Mouse (Mus musculus): ENCODE data around the gene Dntt. TPM values are rescaled to one million over a fixed set of nuclear protein-coding genes. Genes with fewer than 3 reads are reported as not detected.

Dntt gene
- polyA plus RNA-seq, 1 experiment from 2014 or later: not detected

DNA sequence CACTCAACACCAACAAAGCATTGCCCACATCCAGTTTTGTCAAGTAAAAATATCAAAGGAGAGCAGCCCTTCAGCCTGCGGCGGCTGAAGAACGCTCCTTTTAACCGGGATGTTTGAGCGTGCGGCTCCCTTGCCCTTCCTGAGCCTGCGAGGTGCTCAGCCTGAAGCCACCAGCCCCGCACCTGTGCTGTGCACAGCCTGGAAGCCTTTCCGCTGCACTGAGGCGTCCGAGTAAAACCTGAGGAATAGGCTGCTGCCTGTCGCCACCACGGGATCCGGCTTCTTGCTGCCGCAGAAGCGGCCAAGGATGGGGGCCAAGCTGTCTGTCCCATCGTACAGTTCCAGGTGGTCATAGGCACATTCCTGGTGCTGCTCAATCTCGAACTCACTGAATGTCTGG is 59.4 kb downstream of the Dntt start:
- Histone ChIP-seq H3K27ac (ENCODE audit: low read depth, low read length) (no peak overlapping the region), H3K36me3 (ENCODE audit: control insufficient read depth, insufficient read depth, low read length) (no peaks in the 10 kb centered on the region), H3K27me3 (ENCODE audit: control insufficient read depth, insufficient read depth, low read length) (no peaks in the 10 kb centered on the region), H3K4me1 (replicated peaks; ENCODE audit: control insufficient read depth, insufficient read depth, low read length) (no peaks in the 10 kb centered on the region), H3K9me3 (ENCODE audit: control insufficient read depth, low read length) (no peaks in the 10 kb centered on the region), H3K4me3 (ENCODE audit: low read depth, low read length) (no peak overlapping the region), H3K4me2 (ENCODE audit: low read depth, low read length, severe bottlenecking) (peak overlapping the region; percentile 6; the same call in 1 of the 2 replicates), H3K9ac (ENCODE audit: low read length) (no peak overlapping the region)
- WGBS: 35% methylated on average over 18 of the region's 18 CpGs
- ATAC-seq (replicated peaks; ENCODE audit: low FRiP score) (no peak), DNase-seq (ENCODE audit: low spot score) (no peak)

DNA sequence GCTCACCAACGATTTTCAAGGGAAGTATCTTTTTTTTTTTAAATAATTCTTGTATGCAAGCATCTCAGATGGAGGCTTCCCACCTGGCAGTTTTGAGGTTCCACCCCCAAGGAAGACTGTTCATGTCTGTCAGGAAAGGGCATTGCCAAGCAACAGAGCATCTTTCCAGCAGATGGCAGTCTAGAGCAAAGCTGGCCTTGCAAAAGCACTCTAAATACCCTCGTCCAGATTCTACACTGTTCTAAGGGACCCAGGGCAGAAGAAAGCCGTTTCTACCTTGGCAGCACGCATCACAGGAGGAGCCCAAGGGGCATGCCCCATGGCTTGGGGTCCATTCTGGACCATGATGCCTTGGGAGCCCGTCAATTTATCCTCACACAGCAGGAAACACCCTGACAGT is 60.8 kb downstream of the Dntt start:
- Histone ChIP-seq H3K4me1 (replicated peaks; ENCODE audit: control insufficient read depth, insufficient read depth, low read length) (no peaks in the 10 kb centered on the region), H3K27ac (ENCODE audit: low read depth, low read length) (no peak overlapping the region), H3K4me3 (ENCODE audit: low read depth, low read length) (no peak overlapping the region), H3K9me3 (ENCODE audit: control insufficient read depth, low read length) (no peaks in the 10 kb centered on the region), H3K4me2 (ENCODE audit: low read depth, low read length, severe bottlenecking) (no peak overlapping the region), H3K27me3 (ENCODE audit: control insufficient read depth, insufficient read depth, low read length) (no peaks in the 10 kb centered on the region), H3K36me3 (ENCODE audit: control insufficient read depth, insufficient read depth, low read length) (no peaks in the 10 kb centered on the region), H3K9ac (ENCODE audit: low read length) (no peak overlapping the region)
- peak; percentile 82 for DNase-seq (ENCODE audit: low spot score)
- peak; percentile 32; the same call in 1 of the 2 replicates for ATAC-seq (replicated peaks; ENCODE audit: low FRiP score)
- 19% methylated on average over 5 of the region's 5 CpGs for WGBS

DNA sequence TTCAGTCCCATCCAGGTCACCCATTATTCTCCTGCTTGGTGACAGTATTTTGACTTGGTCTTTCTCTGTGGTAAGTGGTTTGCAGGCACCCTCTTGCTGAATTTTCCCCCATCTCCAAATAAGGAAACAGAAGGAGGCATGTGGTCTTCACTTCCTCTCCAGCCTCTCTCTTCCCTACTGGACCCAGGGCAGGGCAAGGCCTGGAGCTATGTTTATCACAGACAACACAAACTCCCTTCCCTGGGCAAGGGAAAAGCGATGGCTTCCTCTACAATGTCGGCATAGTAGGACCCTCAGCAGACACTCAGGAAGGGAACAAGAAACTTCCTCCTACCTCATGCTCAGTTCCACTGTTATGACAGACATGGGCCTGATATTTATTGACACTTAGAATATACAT is 62.8 kb downstream of the Dntt start:
- Histone ChIP-seq H3K36me3 (ENCODE audit: control insufficient read depth, insufficient read depth, low read length) (no peaks in the 10 kb centered on the region), H3K4me1 (replicated peaks; ENCODE audit: control insufficient read depth, insufficient read depth, low read length) (no peaks in the 10 kb centered on the region), H3K27ac (ENCODE audit: low read depth, low read length) (no peak overlapping the region), H3K4me3 (ENCODE audit: low read depth, low read length) (no peak overlapping the region), H3K27me3 (ENCODE audit: control insufficient read depth, insufficient read depth, low read length) (no peaks in the 10 kb centered on the region), H3K4me2 (ENCODE audit: low read depth, low read length, severe bottlenecking) (no peak overlapping the region), H3K9me3 (ENCODE audit: control insufficient read depth, low read length) (no peaks in the 10 kb centered on the region), H3K9ac (ENCODE audit: low read length) (no peak overlapping the region)
- WGBS: 88% methylated on average over 2 of the region's 2 CpGs
- DNase-seq (ENCODE audit: low spot score): no peak
- no peak for ATAC-seq (replicated peaks; ENCODE audit: low FRiP score)

GRCm38 (mm10) chr19:41097038-41097437 is 68.0 kb downstream of the Dntt start:
- DNase-seq (ENCODE audit: low spot score) (no peak), ATAC-seq (replicated peaks; ENCODE audit: low FRiP score) (no peak)
- no peaks in the 10 kb centered on the region for H3K36me3 ChIP-seq (ENCODE audit: control insufficient read depth, insufficient read depth, low read length)
- no peak overlapping the region for H3K4me2 ChIP-seq (ENCODE audit: low read depth, low read length, severe bottlenecking)
- H3K27me3 ChIP-seq (ENCODE audit: control insufficient read depth, insufficient read depth, low read length): no peaks in the 10 kb centered on the region
- no peak overlapping the region for H3K4me3 ChIP-seq (ENCODE audit: low read depth, low read length)
- no peak overlapping the region for H3K27ac ChIP-seq (ENCODE audit: low read depth, low read length)
- H3K4me1 ChIP-seq (replicated peaks; ENCODE audit: control insufficient read depth, insufficient read depth, low read length): no peaks in the 10 kb centered on the region
- H3K9me3 ChIP-seq (ENCODE audit: control insufficient read depth, low read length): no peaks in the 10 kb centered on the region
- 70% methylated on average over 4 of the region's 4 CpGs for WGBS
- H3K9ac ChIP-seq (ENCODE audit: low read length): no peak overlapping the region

- Histone ChIP-seq H3K36me3 (ENCODE audit: control insufficient read depth, insufficient read depth, low read length) (no peaks in the 10 kb centered on the region), H3K4me3 (ENCODE audit: low read depth, low read length) (no peak overlapping the region), H3K4me1 (replicated peaks; ENCODE audit: control insufficient read depth, insufficient read depth, low read length) (no peaks in the 10 kb centered on the region), H3K9me3 (ENCODE audit: control insufficient read depth, low read length) (no peaks in the 10 kb centered on the region), H3K27me3 (ENCODE audit: control insufficient read depth, insufficient read depth, low read length) (peaks cover 4% of the 10 kb centered on the region; the same call in 1 of the 2 replicates), H3K27ac (ENCODE audit: low read depth, low read length) (no peak overlapping the region), H3K9ac (ENCODE audit: low read length) (no peak overlapping the region), H3K4me2 (ENCODE audit: low read depth, low read length, severe bottlenecking) (no peak overlapping the region)
- no peak for ATAC-seq (replicated peaks; ENCODE audit: low FRiP score)
- 94% methylated on average over 7 of the region's 7 CpGs for WGBS
- DNase-seq (ENCODE audit: low spot score): no peak
These were observed 71.8 kb downstream of the Dntt start for GRCm38 (mm10) chr19:41100863-41101262.

GRCm38 (mm10) chr19:41101390-41101789 is 72.3 kb downstream of the Dntt start:
- WGBS: 85% methylated on average over 8 of the region's 8 CpGs
- ATAC-seq (replicated peaks; ENCODE audit: low FRiP score): no peak
- Histone ChIP-seq H3K4me1 (replicated peaks; ENCODE audit: control insufficient read depth, insufficient read depth, low read length) (no peaks in the 10 kb centered on the region), H3K27ac (ENCODE audit: low read depth, low read length) (no peak overlapping the region), H3K4me2 (ENCODE audit: low read depth, low read length, severe bottlenecking) (no peak overlapping the region), H3K27me3 (ENCODE audit: control insufficient read depth, insufficient read depth, low read length) (peaks cover 8% of the 10 kb centered on the region), H3K9ac (ENCODE audit: low read length) (no peak overlapping the region), H3K4me3 (ENCODE audit: low read depth, low read length) (no peak overlapping the region), H3K9me3 (ENCODE audit: control insufficient read depth, low read length) (no peaks in the 10 kb centered on the region), H3K36me3 (ENCODE audit: control insufficient read depth, insufficient read depth, low read length) (no peaks in the 10 kb centered on the region)
- no peak for DNase-seq (ENCODE audit: low spot score)

DNA sequence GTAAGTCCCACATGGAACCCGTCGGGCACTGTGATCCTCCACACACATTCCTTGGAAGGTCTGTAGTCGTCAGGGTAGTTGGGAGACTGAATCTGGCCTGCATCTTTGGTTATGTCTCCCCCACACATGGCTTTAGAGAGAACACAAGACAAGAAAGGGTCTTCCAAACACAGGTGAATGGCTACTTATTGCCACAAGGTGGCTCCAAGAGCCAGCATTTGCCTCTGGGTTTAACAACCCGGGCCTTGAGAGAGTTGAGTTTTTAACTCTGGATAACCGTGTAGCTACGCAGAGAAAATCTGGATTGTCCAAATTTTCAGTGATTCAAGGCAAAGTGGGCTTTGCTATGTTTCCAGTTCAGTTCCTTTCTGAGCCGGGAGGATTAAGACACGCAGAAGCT is 75.8 kb downstream of the Dntt start:
- Histone ChIP-seq H3K4me1 (replicated peaks; ENCODE audit: control insufficient read depth, insufficient read depth, low read length) (no peaks in the 10 kb centered on the region; the same call in 1 of the 2 replicates), H3K4me3 (ENCODE audit: low read depth, low read length) (no peak overlapping the region), H3K36me3 (ENCODE audit: control insufficient read depth, insufficient read depth, low read length) (no peaks in the 10 kb centered on the region), H3K27ac (ENCODE audit: low read depth, low read length) (no peak overlapping the region), H3K4me2 (ENCODE audit: low read depth, low read length, severe bottlenecking) (no peak overlapping the region), H3K9me3 (ENCODE audit: control insufficient read depth, low read length) (no peaks in the 10 kb centered on the region), H3K27me3 (ENCODE audit: control insufficient read depth, insufficient read depth, low read length) (peaks cover 8% of the 10 kb centered on the region), H3K9ac (ENCODE audit: low read length) (no peak overlapping the region)
- WGBS: 43% methylated on average over 8 of the region's 8 CpGs
- peak; percentile 61 for DNase-seq (ENCODE audit: low spot score)
- no peak; the same call in 1 of the 2 replicates for ATAC-seq (replicated peaks; ENCODE audit: low FRiP score)

GRCm38 (mm10) chr19:41107530-41107929 is 78.5 kb downstream of the Dntt start:
- Histone ChIP-seq H3K27ac (ENCODE audit: low read depth, low read length) (no peak overlapping the region), H3K4me3 (ENCODE audit: low read depth, low read length) (no peak overlapping the region), H3K4me1 (replicated peaks; ENCODE audit: control insufficient read depth, insufficient read depth, low read length) (no peaks in the 10 kb centered on the region; the same call in 1 of the 2 replicates), H3K27me3 (ENCODE audit: control insufficient read depth, insufficient read depth, low read length) (peaks cover 13% of the 10 kb centered on the region), H3K9me3 (ENCODE audit: control insufficient read depth, low read length) (no peaks in the 10 kb centered on the region), H3K9ac (ENCODE audit: low read length) (no peak overlapping the region), H3K4me2 (ENCODE audit: low read depth, low read length, severe bottlenecking) (no peak overlapping the region), H3K36me3 (ENCODE audit: control insufficient read depth, insufficient read depth, low read length) (no peaks in the 10 kb centered on the region)
- DNase-seq (ENCODE audit: low spot score): no peak
- WGBS: 68% methylated on average over 8 of the region's 8 CpGs
- ATAC-seq (replicated peaks; ENCODE audit: low FRiP score): no peak

GRCm38 (mm10) chr19:41108666-41109065 is 79.6 kb downstream of the Dntt start:
- Histone ChIP-seq H3K27ac (ENCODE audit: low read depth, low read length) (no peak overlapping the region), H3K4me2 (ENCODE audit: low read depth, low read length, severe bottlenecking) (no peak overlapping the region), H3K27me3 (ENCODE audit: control insufficient read depth, insufficient read depth, low read length) (peaks cover 13% of the 10 kb centered on the region), H3K9me3 (ENCODE audit: control insufficient read depth, low read length) (no peaks in the 10 kb centered on the region), H3K36me3 (ENCODE audit: control insufficient read depth, insufficient read depth, low read length) (no peaks in the 10 kb centered on the region), H3K4me3 (ENCODE audit: low read depth, low read length) (no peak overlapping the region), H3K9ac (ENCODE audit: low read length) (no peak overlapping the region), H3K4me1 (replicated peaks; ENCODE audit: control insufficient read depth, insufficient read depth, low read length) (no peaks in the 10 kb centered on the region; the same call in 1 of the 2 replicates)
- ATAC-seq (replicated peaks; ENCODE audit: low FRiP score) (no peak), DNase-seq (ENCODE audit: low spot score) (no peak)
- WGBS: 83% methylated on average over 7 of the region's 7 CpGs
